Mouse (Mus musculus): ENCODE data around the gene Abcb1a. TPM values are rescaled to one million over a fixed set of nuclear protein-coding genes. Genes with fewer than 3 reads are reported as not detected.

The Abcb1a gene
- total RNA-seq, 1 experiment = 37.3 TPM

DNA sequence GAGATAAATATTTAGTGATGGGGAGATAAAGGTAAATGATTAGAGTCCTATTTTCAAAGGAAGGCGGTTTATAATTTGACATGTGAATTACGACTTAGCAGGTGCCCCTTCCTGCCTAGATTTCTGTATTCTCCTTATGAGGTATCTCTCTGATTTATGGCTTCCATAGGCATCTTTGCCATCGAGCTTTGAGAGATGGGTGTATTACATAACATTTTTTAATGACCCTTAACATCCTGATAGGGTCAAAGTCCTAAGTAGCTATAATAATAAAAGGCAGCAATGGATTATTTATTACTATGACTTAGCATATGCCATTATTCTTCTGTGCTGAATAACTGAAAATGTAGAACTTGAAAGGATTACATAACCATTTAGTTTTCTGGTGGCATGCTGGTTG, 4.8 kb downstream of the Abcb1a start:
- in situ Hi-C loops (cut with MboI; ENCODE audit: low sequenced_read_pairs in 2 of 2, unreplicated experiment in 2 of 2) = no loop called here
- no peaks in the 10 kb centered on the region for H3K4me1 ChIP-seq (ENCODE audit: control insufficient read depth in 2 of 2, insufficient read depth in 2 of 2, low read length in 2 of 2, poor library complexity in 1 of 2)
- H3K4me3 ChIP-seq (ENCODE audit: insufficient read depth in 1 of 2, low read depth in 1 of 2, low read length in 2 of 2, poor library complexity in 1 of 2, severe bottlenecking in 1 of 2) = no peak overlapping the region
- no peaks in the 10 kb centered on the region for H3K36me3 ChIP-seq (ENCODE audit: control insufficient read depth, insufficient read depth, low read length, poor library complexity, severe bottlenecking)
- H3K9me3 ChIP-seq (ENCODE audit: control insufficient read depth, insufficient read depth, low read depth, low read length) = no peaks in the 10 kb centered on the region
- TF ChIP-seq MAFK (IDR thresholded peaks at IDR 0.05; ENCODE audit: insufficient read depth, low read depth, low read length) (no peak), ZC3H11A (IDR thresholded peaks at IDR 0.05; ENCODE audit: borderline replicate concordance, low read depth, low read length) (no peak), ZNF384 (IDR thresholded peaks at IDR 0.05; ENCODE audit: low read depth, low read length) (no peak), CHD2 (IDR thresholded peaks at IDR 0.05; ENCODE audit: low read depth, low read length) (no peak), HCFC1 (IDR thresholded peaks at IDR 0.05; ENCODE audit: borderline replicate concordance, insufficient read depth, low read length) (no peak)
- DNase-seq (ENCODE audit: low read depth, low spot score) = no peak
- no peak overlapping the region for H3K27ac ChIP-seq (ENCODE audit: insufficient read depth, low read depth, low read length, poor library complexity, severe bottlenecking)
- H3K9ac ChIP-seq (ENCODE audit: insufficient read depth, low read depth, low read length, poor library complexity, severe bottlenecking) = no peak overlapping the region

DNA sequence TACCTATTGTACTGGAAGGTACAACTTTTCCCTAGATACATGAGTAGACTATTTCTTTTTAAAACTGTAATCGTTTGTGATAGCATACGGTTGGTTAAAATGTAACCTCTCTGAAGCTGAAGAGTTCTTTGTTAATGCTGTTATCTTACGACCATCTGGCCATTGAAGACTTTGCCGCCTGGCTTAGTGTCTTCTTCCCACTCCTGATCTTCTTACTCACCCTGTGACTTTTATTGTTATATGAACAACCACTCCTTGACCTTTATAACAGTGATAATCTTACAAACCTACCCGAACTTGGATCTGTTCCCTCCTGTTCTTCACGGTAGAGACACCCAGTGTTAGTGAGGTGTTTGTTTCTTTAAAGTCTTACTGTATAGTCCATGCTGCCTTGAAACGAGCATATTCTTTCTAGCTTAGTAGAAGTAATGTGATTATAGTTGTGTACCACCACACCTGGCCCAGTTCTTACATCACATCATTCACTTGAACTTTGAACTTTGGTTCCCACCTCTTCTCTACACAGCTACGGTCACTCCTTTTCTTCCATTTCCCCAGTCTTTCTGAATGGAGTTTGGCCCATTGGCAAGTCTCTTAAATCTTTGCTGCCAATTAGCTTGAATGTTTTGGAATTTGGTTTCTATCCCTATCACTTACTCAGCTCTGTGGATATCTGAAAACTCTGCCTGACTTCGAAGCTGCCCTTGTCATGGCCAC, 8.0 kb downstream of the Abcb1a start:
- no peak for DNase-seq (ENCODE audit: low read depth, low spot score)
- TF ChIP-seq HCFC1 (IDR thresholded peaks at IDR 0.05; ENCODE audit: borderline replicate concordance, insufficient read depth, low read length) (no peak), ZC3H11A (IDR thresholded peaks at IDR 0.05; ENCODE audit: borderline replicate concordance, low read depth, low read length) (no peak), CHD2 (IDR thresholded peaks at IDR 0.05; ENCODE audit: low read depth, low read length) (no peak), MAFK (IDR thresholded peaks at IDR 0.05; ENCODE audit: insufficient read depth, low read depth, low read length) (no peak), ZNF384 (IDR thresholded peaks at IDR 0.05; ENCODE audit: low read depth, low read length) (no peak)
- Histone ChIP-seq H3K9ac (ENCODE audit: insufficient read depth, low read depth, low read length, poor library complexity, severe bottlenecking) (no peak overlapping the region), H3K9me3 (ENCODE audit: control insufficient read depth, insufficient read depth, low read depth, low read length) (no peaks in the 10 kb centered on the region), H3K4me1 (ENCODE audit: control insufficient read depth in 2 of 2, insufficient read depth in 2 of 2, low read length in 2 of 2, poor library complexity in 1 of 2) (no peaks in the 10 kb centered on the region), H3K4me3 (ENCODE audit: insufficient read depth in 1 of 2, low read depth in 1 of 2, low read length in 2 of 2, poor library complexity in 1 of 2, severe bottlenecking in 1 of 2) (no peak overlapping the region), H3K27ac (ENCODE audit: insufficient read depth, low read depth, low read length, poor library complexity, severe bottlenecking) (no peak overlapping the region), H3K36me3 (ENCODE audit: control insufficient read depth, insufficient read depth, low read length, poor library complexity, severe bottlenecking) (no peaks in the 10 kb centered on the region)
- in situ Hi-C loops (cut with MboI; ENCODE audit: low sequenced_read_pairs in 2 of 2, unreplicated experiment in 2 of 2) = no loop called here

DNA sequence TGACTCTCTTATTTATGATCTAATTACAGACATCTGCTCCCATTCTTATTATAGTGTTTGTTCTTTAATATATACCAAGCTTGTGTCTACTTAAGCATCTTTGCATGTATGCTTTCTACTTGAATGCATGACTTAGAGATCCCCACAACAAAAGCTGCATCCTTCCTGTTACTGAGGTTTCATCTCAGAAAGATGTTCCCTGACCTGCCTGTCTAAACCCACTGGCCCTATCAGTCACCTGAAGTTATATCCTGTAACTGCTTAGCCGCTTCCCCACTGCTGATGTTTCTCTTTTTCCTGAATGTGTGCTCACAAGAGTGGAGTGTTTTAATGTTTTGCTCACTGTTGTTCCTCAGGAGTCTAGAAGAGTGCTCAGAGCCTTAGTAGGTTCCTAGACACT, 9.7 kb downstream of the Abcb1a start:
- Histone ChIP-seq H3K9me3 (ENCODE audit: control insufficient read depth, insufficient read depth, low read depth, low read length) (no peaks in the 10 kb centered on the region), H3K4me1 (ENCODE audit: control insufficient read depth in 2 of 2, insufficient read depth in 2 of 2, low read length in 2 of 2, poor library complexity in 1 of 2) (no peaks in the 10 kb centered on the region), H3K36me3 (ENCODE audit: control insufficient read depth, insufficient read depth, low read length, poor library complexity, severe bottlenecking) (no peaks in the 10 kb centered on the region), H3K9ac (ENCODE audit: insufficient read depth, low read depth, low read length, poor library complexity, severe bottlenecking) (no peak overlapping the region), H3K27ac (ENCODE audit: insufficient read depth, low read depth, low read length, poor library complexity, severe bottlenecking) (no peak overlapping the region), H3K4me3 (ENCODE audit: insufficient read depth in 1 of 2, low read depth in 1 of 2, low read length in 2 of 2, poor library complexity in 1 of 2, severe bottlenecking in 1 of 2) (no peak overlapping the region)
- in situ Hi-C loops (cut with MboI; ENCODE audit: low sequenced_read_pairs in 2 of 2, unreplicated experiment in 2 of 2) = no loop called here
- TF ChIP-seq CHD2 (IDR thresholded peaks at IDR 0.05; ENCODE audit: low read depth, low read length) (no peak), ZC3H11A (IDR thresholded peaks at IDR 0.05; ENCODE audit: borderline replicate concordance, low read depth, low read length) (no peak), MAFK (IDR thresholded peaks at IDR 0.05; ENCODE audit: insufficient read depth, low read depth, low read length) (no peak), ZNF384 (IDR thresholded peaks at IDR 0.05; ENCODE audit: low read depth, low read length) (no peak)
- no peak for DNase-seq (ENCODE audit: low read depth, low spot score)

DNA sequence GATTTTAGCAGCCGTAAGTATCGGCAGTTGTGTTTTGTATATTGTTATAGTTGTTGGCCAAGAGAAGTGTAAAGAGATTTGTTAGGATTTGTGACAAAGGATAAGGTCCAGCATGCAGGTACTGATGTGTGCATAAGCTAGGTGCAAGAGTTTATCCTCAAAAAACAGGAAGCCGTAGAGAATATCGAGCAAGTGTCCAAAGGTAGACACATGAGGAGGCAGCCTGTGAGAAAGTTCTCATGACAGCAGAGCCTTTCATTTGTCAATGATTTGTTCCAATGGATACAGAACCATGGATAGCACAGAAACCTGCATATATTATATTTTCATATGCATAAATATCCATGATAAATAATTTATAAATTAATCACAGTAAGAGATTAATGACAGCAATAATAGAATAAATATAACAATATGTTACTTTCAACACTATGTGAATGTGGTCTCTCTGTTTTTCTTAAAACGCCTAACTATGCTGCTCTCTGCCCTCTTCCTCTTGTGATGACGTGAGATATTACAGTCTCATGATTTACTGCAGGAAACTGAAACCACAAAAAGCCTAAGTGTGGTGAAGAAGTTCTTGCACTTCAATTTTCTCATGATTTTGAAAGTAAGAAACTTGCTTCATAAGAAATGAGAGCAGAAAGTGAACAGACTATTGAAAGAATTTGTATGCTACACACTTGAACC, 15.5 kb downstream of the Abcb1a start:
- in situ Hi-C loops (cut with MboI; ENCODE audit: low sequenced_read_pairs in 2 of 2, unreplicated experiment in 2 of 2) = no loop called here
- H3K36me3 ChIP-seq (ENCODE audit: control insufficient read depth, insufficient read depth, low read length, poor library complexity, severe bottlenecking) = no peaks in the 10 kb centered on the region
- H3K4me3 ChIP-seq (ENCODE audit: insufficient read depth in 1 of 2, low read depth in 1 of 2, low read length in 2 of 2, poor library complexity in 1 of 2, severe bottlenecking in 1 of 2) = no peak overlapping the region
- H3K4me1 ChIP-seq (ENCODE audit: control insufficient read depth in 2 of 2, insufficient read depth in 2 of 2, low read length in 2 of 2, poor library complexity in 1 of 2) = no peaks in the 10 kb centered on the region
- H3K9me3 ChIP-seq (ENCODE audit: control insufficient read depth, insufficient read depth, low read depth, low read length) = no peaks in the 10 kb centered on the region
- no peak overlapping the region for H3K27ac ChIP-seq (ENCODE audit: insufficient read depth, low read depth, low read length, poor library complexity, severe bottlenecking)
- H3K9ac ChIP-seq (ENCODE audit: insufficient read depth, low read depth, low read length, poor library complexity, severe bottlenecking) = no peak overlapping the region
- TF ChIP-seq CHD2 (IDR thresholded peaks at IDR 0.05; ENCODE audit: low read depth, low read length) (no peak), ZNF384 (IDR thresholded peaks at IDR 0.05; ENCODE audit: low read depth, low read length) (no peak), MAFK (IDR thresholded peaks at IDR 0.05; ENCODE audit: insufficient read depth, low read depth, low read length) (no peak)
- no peak for DNase-seq (ENCODE audit: low read depth, low spot score)

All from ES-E14 (cell line).